Mouse (Mus musculus) limb, embryonic 10.5 days (tissue): ENCODE results near the gene Lig3. TPM values are rescaled to one million over a fixed set of nuclear protein-coding genes. Genes with fewer than 3 reads are reported as not detected.
"Not testable (repeated sequence)": the region's sequence is repeated elsewhere in the genome, so short reads cannot be mapped to it uniquely, and the experiment has no call there.

ENCODE experiments used
- DNase-seq: peaks from one replicate; pipeline ENCODE4 v3.0.0-alpha.2; 2017; ENCODE audit warnings: low spot score
- H3K27ac ChIP-seq: fragments of 300-500 bp; sonication (generic); 2 replicates; pipeline ENCODE4 v1.5.1; 2016; ENCODE audit warnings: mild to moderate bottlenecking
- H3K27me3 ChIP-seq: fragments of 300-500 bp; sonication (generic); 2 replicates; pipeline ENCODE4 v1.6.1; 2016; ENCODE audit warnings: low read depth, mild to moderate bottlenecking; ENCODE audit not compliant: poor library complexity, severe bottlenecking
- H3K36me3 ChIP-seq: fragments of 300-500 bp; sonication (generic); 2 replicates; pipeline ENCODE4 v1.6.1; 2016; ENCODE audit warnings: mild to moderate bottlenecking, moderate library complexity
- H3K4me1 ChIP-seq: fragments of 300-500 bp; sonication (generic); 2 replicates; pipeline ENCODE4 v1.6.1; 2016
- H3K4me3 ChIP-seq: fragments of 300-500 bp; sonication (generic); 2 replicates; pipeline ENCODE4 v1.5.1; 2016; ENCODE audit warnings: mild to moderate bottlenecking, moderate library complexity
- H3K9me3 ChIP-seq: fragments of 300-500 bp; sonication (generic); replicated peaks from 2 replicates; pipeline ENCODE4 v1.6.1; 2016; ENCODE audit warnings: mild to moderate bottlenecking
- WGBS: fragments of 180-500 bp; shearing (Covaris S2); methylation state at CpG from one replicate; pipeline ENCODE4 v1.1.7; 2016; 5-methylcytosine and 5-hydroxymethylcytosine counted together
- polyA plus RNA-seq: library from polyadenylated mRNA; unstranded; fragments of >200 nt; fragmentation: Nextera tagmentation; extraction: Ambion mirVana; gene quantifications from 2 replicates; pipeline ENCODE4 v1.2.1, GENCODE M21; 2016

Gene Lig3
- polyA plus RNA-seq, 1 experiment from 2014 or later = 47.1 TPM

GRCm38 (mm10) chr11:82782197-82782596, 1.3 kb downstream of the Lig3 start:
- peak overlapping the region; percentile 96 for H3K4me3 ChIP-seq
- peaks cover 21% of the 10 kb centered on the region for H3K4me1 ChIP-seq
- no peaks in the 10 kb centered on the region for H3K27me3 ChIP-seq
- WGBS = 56% methylated on average over 6 of the region's 6 CpGs
- H3K9me3 ChIP-seq = no peaks in the 10 kb centered on the region
- peaks cover 41% of the 10 kb centered on the region for H3K36me3 ChIP-seq
- peak overlapping the region; percentile 99; the same call in 1 of the 2 replicates for H3K27ac ChIP-seq
- no peak for DNase-seq

DNA sequence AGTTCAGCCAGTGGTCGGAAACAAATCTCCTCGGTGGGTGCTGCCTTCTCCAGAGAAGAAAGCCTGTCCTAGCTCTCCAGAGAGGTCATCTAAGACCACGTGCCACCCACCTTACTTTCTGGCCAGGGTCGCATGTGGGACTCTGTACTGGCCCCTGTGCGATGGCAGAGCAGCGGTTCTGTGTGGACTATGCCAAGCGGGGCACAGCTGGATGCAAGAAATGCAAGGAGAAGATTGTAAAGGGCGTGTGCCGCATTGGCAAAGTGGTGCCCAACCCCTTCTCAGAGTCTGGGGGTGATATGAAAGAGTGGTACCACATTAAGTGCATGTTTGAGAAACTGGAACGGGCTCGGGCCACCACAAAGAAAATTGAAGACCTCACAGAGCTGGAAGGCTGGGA, 2.5 kb downstream of the Lig3 start:
- peaks cover 53% of the 10 kb centered on the region for H3K36me3 ChIP-seq

DNA sequence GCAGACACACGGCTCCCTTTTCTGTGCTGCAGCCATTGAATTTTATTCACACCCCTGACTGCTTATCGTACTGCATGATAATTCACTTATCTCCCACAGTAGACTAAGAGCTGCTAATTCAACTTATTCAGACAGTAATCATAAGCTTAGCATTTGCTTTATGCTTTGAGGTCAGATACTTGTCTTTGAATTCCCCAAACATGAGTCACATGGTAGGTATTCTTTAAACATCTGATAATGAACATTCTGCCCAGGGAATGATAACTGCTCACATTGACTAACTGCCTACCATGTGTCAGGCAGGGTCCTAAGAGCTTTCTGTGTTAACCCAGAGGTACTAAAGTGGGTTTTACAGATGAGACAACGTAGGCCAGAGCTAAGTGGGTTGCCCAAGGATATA, 25.7 kb downstream of the Lig3 start:
- H3K4me3 ChIP-seq = no peak overlapping the region
- DNase-seq = no peak
- H3K27me3 ChIP-seq = no peaks in the 10 kb centered on the region
- no peaks in the 10 kb centered on the region for H3K4me1 ChIP-seq
- 88% methylated on average over 3 of the region's 3 CpGs for WGBS
- peaks cover 30% of the 10 kb centered on the region for H3K36me3 ChIP-seq
- H3K27ac ChIP-seq = no peak overlapping the region
- H3K9me3 ChIP-seq = no peaks in the 10 kb centered on the region

More for the DNA sequence above, 2.5 kb downstream of the Lig3 start:
- H3K4me1 ChIP-seq = peaks cover 21% of the 10 kb centered on the region
- 95% methylated on average over 11 of the region's 11 CpGs for WGBS
- no peak overlapping the region for H3K27ac ChIP-seq
- no peaks in the 10 kb centered on the region for H3K27me3 ChIP-seq
- H3K9me3 ChIP-seq = no peaks in the 10 kb centered on the region
- no peak overlapping the region for H3K4me3 ChIP-seq
- DNase-seq = no peak

DNA sequence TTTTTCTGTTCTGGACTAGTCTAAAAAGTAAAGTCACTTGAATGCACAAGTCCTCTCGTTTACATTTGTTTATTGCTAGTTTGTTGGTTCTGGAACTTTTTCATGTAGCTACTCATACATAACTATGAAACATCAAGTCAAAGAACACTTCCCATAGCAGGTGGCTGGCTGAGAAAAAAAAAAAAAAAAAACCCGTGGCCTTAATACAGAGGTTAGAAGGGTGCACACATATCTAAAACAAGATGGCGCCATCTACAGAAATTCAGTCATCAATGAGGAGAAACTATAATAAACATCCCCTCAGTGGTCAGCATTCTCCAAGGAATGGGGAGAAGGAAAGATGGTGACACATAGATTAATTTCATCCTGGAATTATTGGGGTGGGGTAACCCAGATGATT, 26.5 kb downstream of the Lig3 start:
- no peak overlapping the region for H3K27ac ChIP-seq
- 0 out of 2 replicates have a peak, but pooled peaks cover 3% of the 10 kb centered on the region for H3K4me1 ChIP-seq
- H3K27me3 ChIP-seq = no peaks in the 10 kb centered on the region
- DNase-seq = no peak
- no peaks in the 10 kb centered on the region for H3K9me3 ChIP-seq
- H3K36me3 ChIP-seq = peaks cover 22% of the 10 kb centered on the region
- 89% methylated on average over 3 of the region's 3 CpGs for WGBS
- H3K4me3 ChIP-seq = no peak overlapping the region

- Histone ChIP-seq H3K4me1 (peaks cover 8% of the 10 kb centered on the region; the same call in 1 of the 2 replicates), H3K27me3 (no peaks in the 10 kb centered on the region), H3K9me3 (no peaks in the 10 kb centered on the region), H3K4me3 (no peak overlapping the region), H3K36me3 (peaks cover 11% of the 10 kb centered on the region), H3K27ac (no peak overlapping the region)
- no peak for DNase-seq
- WGBS = 84% methylated on average over 5 of the region's 5 CpGs
Measured at GRCm38 (mm10) chr11:82808485-82808884, 27.6 kb downstream of the Lig3 start.

DNA sequence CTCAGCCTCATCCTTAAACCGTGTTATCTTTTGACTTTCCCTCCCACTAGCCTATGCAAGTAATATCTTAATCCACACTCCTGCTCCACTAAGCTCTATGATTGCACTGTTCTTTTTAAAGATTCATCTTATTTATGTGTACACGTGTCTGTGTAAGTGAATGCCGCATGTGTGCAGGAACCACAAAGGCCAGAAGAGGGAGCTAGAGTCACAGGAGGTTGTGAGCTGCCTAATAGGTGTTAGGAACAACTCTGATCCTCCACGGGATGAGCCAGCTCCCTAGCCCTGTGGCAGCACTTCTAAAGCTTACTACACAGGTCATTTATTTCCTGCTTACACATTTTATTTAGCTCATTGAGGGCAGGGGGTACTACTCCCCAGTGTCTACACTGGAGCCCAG, 38.4 kb downstream of the Lig3 start:
- DNase-seq = peak; percentile 54

GRCm38 (mm10) chr11:82820788-82821456, 40.0 kb downstream of the Lig3 start:
- no peak overlapping the region for H3K4me3 ChIP-seq
- WGBS = 72% methylated on average over 13 of the region's 13 CpGs
- H3K27me3 ChIP-seq = no peaks in the 10 kb centered on the region
- H3K9me3 ChIP-seq = no peaks in the 10 kb centered on the region
- no peak for DNase-seq
- no peaks in the 10 kb centered on the region for H3K36me3 ChIP-seq
- H3K4me1 ChIP-seq = peaks cover 9% of the 10 kb centered on the region
- H3K27ac ChIP-seq = no peak overlapping the region

More for the DNA sequence above, 38.4 kb downstream of the Lig3 start:
- WGBS = 47% methylated on average over 4 of the region's 4 CpGs
- Histone ChIP-seq H3K36me3 (no peaks in the 10 kb centered on the region), H3K27me3 (no peaks in the 10 kb centered on the region), H3K4me3 (no peak overlapping the region), H3K27ac (no peak overlapping the region), H3K4me1 (peaks cover 9% of the 10 kb centered on the region), H3K9me3 (no peaks in the 10 kb centered on the region)

- H3K36me3 ChIP-seq = no peaks in the 10 kb centered on the region
- H3K4me1 ChIP-seq = peaks cover 12% of the 10 kb centered on the region
- no peak overlapping the region for H3K4me3 ChIP-seq
- H3K9me3 ChIP-seq = no peaks in the 10 kb centered on the region
- no peak overlapping the region for H3K27ac ChIP-seq
- no peaks in the 10 kb centered on the region for H3K27me3 ChIP-seq
- DNase-seq = no peak
Measured at GRCm38 (mm10) chr11:82826818-82827217, 45.9 kb downstream of the Lig3 start.

DNA sequence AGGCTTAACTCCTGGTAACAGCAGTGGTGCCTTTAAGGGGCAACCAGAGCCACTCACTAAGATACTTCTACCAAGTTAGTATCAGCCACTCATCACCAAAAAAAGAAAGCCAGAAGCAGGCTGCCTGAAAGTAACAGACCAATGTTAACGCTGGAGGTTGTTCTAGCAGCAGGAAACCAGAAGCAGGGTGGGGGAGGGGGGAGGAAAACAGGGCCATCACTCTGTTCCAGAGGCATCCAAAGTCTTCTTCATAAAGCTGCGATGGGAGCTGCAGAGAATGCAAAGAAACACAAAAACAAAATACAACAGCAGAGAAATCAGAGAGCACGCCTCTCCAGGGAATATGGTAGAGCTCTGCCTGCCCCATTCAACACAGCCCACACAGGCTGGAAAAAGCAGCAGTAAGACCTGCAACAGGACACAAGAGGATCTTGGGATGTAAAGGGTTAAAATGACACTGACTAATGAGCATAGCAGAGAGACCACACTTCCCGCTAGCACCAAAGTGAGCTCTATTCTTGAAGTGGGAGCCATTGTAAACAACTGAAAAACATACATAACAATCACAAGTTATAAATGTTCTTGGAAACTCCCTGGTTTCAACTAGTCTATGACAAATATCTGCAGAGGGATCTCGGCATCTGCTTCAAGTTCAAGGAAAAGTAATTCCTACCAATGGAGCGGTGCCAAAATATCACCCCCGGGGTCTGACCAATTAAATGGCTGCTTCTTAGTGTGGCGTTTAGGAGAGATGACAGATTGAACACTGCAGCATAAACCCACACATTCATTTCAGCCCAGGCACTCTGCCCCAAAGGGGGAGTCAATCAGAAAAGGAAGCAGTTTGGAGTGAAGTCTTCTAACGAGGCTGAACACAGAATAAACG, 50.3 kb downstream of the Lig3 start:
- 28% methylated on average over 10 of the region's 10 CpGs for WGBS
- no peak overlapping the region for H3K27ac ChIP-seq
- H3K27me3 ChIP-seq = no peaks in the 10 kb centered on the region
- H3K4me1 ChIP-seq = peaks cover 26% of the 10 kb centered on the region
- H3K9me3 ChIP-seq = no peaks in the 10 kb centered on the region
- H3K4me3 ChIP-seq = no peak overlapping the region; the same call in 1 of the 2 replicates
- no peaks in the 10 kb centered on the region for H3K36me3 ChIP-seq
- no peak for DNase-seq

DNA sequence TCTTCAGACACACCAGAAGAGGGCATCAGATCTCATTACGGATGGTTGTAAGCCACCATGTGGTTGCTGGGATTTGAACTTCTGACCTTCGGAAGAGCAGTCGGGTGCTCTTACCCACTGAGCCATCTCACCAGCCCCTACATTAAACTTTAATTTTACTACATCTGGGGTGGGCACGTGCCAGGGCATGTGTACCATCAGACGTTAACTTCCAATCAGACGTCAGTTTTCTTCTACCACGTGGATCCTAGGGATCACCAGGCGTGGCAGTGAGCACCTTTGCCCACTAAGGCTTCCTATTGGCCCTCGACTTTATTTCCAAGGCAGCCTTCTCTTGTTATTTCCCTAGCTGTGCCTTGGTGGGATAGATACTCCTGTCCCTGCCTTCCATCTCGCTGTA, 51.5 kb downstream of the Lig3 start:
- WGBS = 87% methylated on average over 10 of the region's 10 CpGs
- H3K27ac ChIP-seq, H3K27me3 ChIP-seq, H3K36me3 ChIP-seq, H3K4me3 ChIP-seq, H3K9me3 ChIP-seq, DNase-seq: not testable (repeated sequence)
- H3K4me1 ChIP-seq = peaks cover 37% of the 10 kb centered on the region

DNA sequence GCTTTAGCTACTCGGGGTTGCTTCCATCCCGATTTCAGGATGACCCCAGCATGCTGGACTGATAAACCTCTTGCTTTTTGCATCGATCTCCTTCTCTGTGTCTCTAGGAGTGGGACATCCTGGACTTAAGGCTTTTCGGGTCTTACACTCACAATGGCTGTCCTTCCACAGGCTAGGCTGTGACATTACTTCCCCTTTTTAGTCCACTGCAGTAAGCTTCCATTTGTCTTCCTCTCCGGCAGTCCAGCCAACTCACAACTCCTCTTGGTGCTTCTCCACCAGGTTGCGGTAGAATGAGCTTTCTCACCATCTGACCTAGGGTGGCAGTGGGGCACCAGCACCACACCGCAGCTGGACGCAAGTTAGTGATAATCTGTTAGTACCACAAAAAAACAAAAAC, 53.0 kb downstream of the Lig3 start:
- H3K4me1 ChIP-seq = peaks cover 51% of the 10 kb centered on the region
- 90% methylated on average over 8 of the region's 8 CpGs for WGBS

DNA sequence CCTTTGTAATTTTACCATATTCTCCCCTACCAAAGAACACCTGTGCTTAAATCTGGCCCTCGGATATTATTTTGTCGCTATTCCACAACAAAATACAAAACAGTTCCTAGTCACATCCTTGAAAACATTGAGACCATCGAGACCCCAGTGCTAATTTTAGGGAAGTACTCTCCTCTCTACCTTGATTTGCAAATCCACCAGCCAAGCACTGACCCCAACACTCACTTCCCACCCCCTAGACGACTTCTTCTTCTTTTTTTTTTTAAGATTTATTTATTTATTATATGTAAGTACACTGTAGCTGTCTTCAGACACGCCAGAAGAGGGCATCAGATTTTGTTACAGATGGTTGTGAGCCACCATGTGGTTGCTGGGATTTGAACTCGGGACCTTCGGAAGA, 53.5 kb downstream of the Lig3 start:
- H3K36me3 ChIP-seq, H3K4me3 ChIP-seq, DNase-seq, H3K9me3 ChIP-seq, H3K27me3 ChIP-seq, H3K27ac ChIP-seq: not testable (repeated sequence)
- H3K4me1 ChIP-seq = peaks cover 51% of the 10 kb centered on the region
- WGBS = 89% methylated on average over 7 of the region's 7 CpGs

More for the DNA sequence above, 53.0 kb downstream of the Lig3 start:
- H3K9me3 ChIP-seq = no peaks in the 10 kb centered on the region
- H3K4me3 ChIP-seq = no peak overlapping the region
- DNase-seq = no peak
- no peaks in the 10 kb centered on the region for H3K36me3 ChIP-seq
- H3K27me3 ChIP-seq = no peaks in the 10 kb centered on the region
- no peak overlapping the region for H3K27ac ChIP-seq
